Mouse (Mus musculus) midbrain, embryonic 16.5 days (tissue): ENCODE measurements around the gene Wipf1. TPM values are rescaled to one million over a fixed set of nuclear protein-coding genes. Genes with fewer than 3 reads are reported as not detected.

Source experiments
- ATAC-seq: fragments of 200-750 bp; cut with Nextera tagmentation; 2 replicates; pipeline ENCODE4 v1.8.0; 2017; ENCODE audit warnings: moderate TSS enrichment
- H3K27ac ChIP-seq: fragments of 300-500 bp; sonication (generic); 2 replicates; pipeline ENCODE4 v1.5.1; 2014; ENCODE audit warnings: mild to moderate bottlenecking, low read length, mixed read lengths
- H3K27me3 ChIP-seq: fragments of 300-500 bp; sonication (generic); 2 replicates; pipeline ENCODE4 v1.6.1; 2014; ENCODE audit warnings: low read depth, low read length, mixed read lengths; ENCODE audit not compliant: control insufficient read depth, insufficient read depth
- H3K36me3 ChIP-seq: fragments of 300-500 bp; sonication (generic); 2 replicates; pipeline ENCODE4 v1.6.1; 2014; ENCODE audit warnings: mild to moderate bottlenecking, low read length, moderate library complexity, mixed read lengths; ENCODE audit not compliant: control insufficient read depth, insufficient read depth
- H3K4me1 ChIP-seq: fragments of 300-500 bp; sonication (generic); 2 replicates; pipeline ENCODE4 v1.6.1; 2014; ENCODE audit warnings: mild to moderate bottlenecking, low read length, mixed read lengths; ENCODE audit not compliant: control insufficient read depth, insufficient read depth
- H3K4me2 ChIP-seq: fragments of 300-500 bp; sonication (generic); 2 replicates; pipeline ENCODE4 v1.6.1; 2014; ENCODE audit warnings: mild to moderate bottlenecking, low read length, mixed read lengths
- H3K4me3 ChIP-seq: fragments of 300-500 bp; sonication (generic); 2 replicates; pipeline ENCODE4 v1.5.1; 2014; ENCODE audit warnings: low read depth, mild to moderate bottlenecking, low read length, moderate library complexity, mixed read lengths
- H3K9ac ChIP-seq: fragments of 300-500 bp; sonication (generic); 2 replicates; pipeline ENCODE4 v1.6.1; 2014; ENCODE audit warnings: low read depth, low read length, mixed read lengths
- H3K9me3 ChIP-seq: fragments of 300-500 bp; sonication (generic); replicated peaks from 2 replicates; pipeline ENCODE4 v1.6.1; 2014; ENCODE audit warnings: mild to moderate bottlenecking, low read length, mixed read lengths; ENCODE audit not compliant: control insufficient read depth, poor library complexity, severe bottlenecking
- WGBS: fragments of 180-500 bp; shearing (Covaris S2); extraction: QIAGEN DNeasy Blood & Tissue Kit; methylation state at CpG from one replicate; pipeline ENCODE4 v1.1.7; 2014; 5-methylcytosine and 5-hydroxymethylcytosine counted together
- polyA plus RNA-seq: library from polyadenylated mRNA; unstranded; fragments of >200 nt; fragmentation: Nextera tagmentation; extraction: Ambion mirVana; gene quantifications from 2 replicates; pipeline ENCODE4 v1.2.1, GENCODE M21; 2015

The Wipf1 gene
- polyA plus RNA-seq, 1 experiment from 2014 or later: 2.1 TPM

DNA sequence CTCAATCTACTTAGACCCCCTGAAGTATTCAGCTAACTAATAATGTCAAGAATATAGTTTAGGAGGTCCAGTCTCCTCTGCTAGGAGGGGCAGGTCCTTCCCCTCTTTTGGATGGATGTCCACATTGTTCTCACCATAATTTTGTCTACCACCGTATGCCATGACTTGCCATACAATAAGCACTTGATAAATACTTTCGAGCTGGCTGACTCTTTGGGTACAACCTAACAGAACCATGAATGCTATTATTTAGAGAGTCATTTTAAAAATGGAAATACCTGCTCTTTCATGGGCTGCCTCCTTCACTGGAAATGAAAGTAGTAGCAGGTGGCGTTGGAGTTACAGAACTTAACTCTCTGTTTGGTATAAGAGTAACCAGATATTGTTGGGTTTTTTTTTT lies 139.6 kb downstream of the Wipf1 start:
- Histone ChIP-seq H3K36me3 (no peaks in the 10 kb centered on the region), H3K27me3 (no peaks in the 10 kb centered on the region), H3K4me2 (no peak overlapping the region), H3K27ac (no peak overlapping the region), H3K4me1 (peaks cover 9% of the 10 kb centered on the region), H3K4me3 (no peak overlapping the region), H3K9me3 (no peaks in the 10 kb centered on the region), H3K9ac (no peak overlapping the region)
- ATAC-seq: no peak
- 96% methylated on average over 3 of the region's 3 CpGs for WGBS

DNA sequence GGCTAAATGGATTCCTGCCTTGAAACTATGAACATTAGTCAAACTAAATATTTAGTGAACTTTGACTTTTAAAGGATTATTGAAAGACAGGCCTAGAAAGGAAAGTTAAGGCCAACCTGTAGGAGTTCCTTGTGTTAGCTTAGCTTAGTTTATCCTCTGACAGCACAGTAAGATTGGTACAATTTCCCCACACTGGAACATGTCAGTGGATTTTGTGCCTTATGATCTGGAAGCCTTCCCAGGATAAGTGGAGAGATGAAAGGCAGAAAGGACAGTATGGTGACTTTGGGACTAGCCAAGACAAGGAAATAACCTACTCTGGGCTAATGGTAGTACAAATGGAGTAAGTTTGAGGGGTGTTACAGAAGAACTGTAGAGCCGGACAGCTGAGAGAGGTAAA lies 141.7 kb downstream of the Wipf1 start:
- WGBS: 87% methylated on average over 1 of the region's 1 CpGs
- H3K4me2 ChIP-seq: no peak overlapping the region
- no peak overlapping the region for H3K9ac ChIP-seq
- no peaks in the 10 kb centered on the region for H3K9me3 ChIP-seq
- peaks cover 9% of the 10 kb centered on the region for H3K4me1 ChIP-seq
- no peak overlapping the region for H3K4me3 ChIP-seq
- H3K27ac ChIP-seq: no peak overlapping the region
- H3K36me3 ChIP-seq: no peaks in the 10 kb centered on the region
- no peak for ATAC-seq
- no peaks in the 10 kb centered on the region for H3K27me3 ChIP-seq

DNA sequence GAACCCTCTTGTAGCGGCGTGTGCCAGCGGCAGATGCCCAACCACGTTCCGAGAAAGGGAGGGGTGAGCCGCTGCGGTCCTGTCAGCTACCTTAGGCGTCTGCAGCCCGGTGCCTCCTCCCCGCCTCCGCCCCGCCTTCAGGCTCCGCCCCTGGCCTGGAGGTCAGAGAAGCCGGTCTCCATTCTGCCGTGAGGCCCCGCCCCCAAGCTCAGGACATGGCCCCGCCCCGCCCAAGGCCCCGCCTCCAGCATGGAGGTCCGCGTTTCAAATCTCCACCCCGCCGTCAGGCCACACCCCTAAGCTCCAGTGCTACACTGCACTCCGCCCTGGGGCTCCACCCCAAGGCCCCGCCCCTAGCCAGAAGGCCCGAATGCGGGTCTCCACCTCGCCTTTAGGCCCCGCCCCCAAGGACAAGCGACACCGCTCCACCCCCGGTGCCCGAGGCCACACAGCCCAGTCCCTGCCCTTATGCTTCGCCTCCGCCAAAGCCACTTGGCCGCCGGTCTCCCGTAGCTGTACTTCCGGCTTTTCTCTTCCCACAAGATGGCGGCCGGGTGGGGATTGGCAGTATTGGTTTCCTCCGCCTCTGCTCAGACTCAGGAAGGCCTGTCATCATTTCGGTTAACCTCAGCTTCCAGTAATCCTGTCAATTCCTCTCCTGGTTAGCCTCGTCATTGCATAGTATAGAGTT lies 143.0 kb downstream of the Wipf1 start, which contains the start of gene Gpr155:
Gene Gpr155, minus strand, starts transcription at position 217 of the 691 bp plus-strand sequence.
- Histone ChIP-seq H3K9ac (peak within 1 kb of the TSS; percentile 85), H3K4me1 (peaks cover 9% of the 10 kb centered on the region), H3K27me3 (no peaks in the 10 kb centered on the region), H3K9me3 (no peaks in the 10 kb centered on the region), H3K4me2 (peak within 1 kb of the TSS; percentile 91), H3K27ac (peak within 1 kb of the TSS; percentile 87), H3K36me3 (peaks cover 2% of the 10 kb centered on the region; the same call in 1 of the 2 replicates), H3K4me3 (peak within 1 kb of the TSS; percentile 78)
- under 1% methylated on average over 33 of the region's 44 CpGs for WGBS
- ATAC-seq: peak; percentile 97

DNA sequence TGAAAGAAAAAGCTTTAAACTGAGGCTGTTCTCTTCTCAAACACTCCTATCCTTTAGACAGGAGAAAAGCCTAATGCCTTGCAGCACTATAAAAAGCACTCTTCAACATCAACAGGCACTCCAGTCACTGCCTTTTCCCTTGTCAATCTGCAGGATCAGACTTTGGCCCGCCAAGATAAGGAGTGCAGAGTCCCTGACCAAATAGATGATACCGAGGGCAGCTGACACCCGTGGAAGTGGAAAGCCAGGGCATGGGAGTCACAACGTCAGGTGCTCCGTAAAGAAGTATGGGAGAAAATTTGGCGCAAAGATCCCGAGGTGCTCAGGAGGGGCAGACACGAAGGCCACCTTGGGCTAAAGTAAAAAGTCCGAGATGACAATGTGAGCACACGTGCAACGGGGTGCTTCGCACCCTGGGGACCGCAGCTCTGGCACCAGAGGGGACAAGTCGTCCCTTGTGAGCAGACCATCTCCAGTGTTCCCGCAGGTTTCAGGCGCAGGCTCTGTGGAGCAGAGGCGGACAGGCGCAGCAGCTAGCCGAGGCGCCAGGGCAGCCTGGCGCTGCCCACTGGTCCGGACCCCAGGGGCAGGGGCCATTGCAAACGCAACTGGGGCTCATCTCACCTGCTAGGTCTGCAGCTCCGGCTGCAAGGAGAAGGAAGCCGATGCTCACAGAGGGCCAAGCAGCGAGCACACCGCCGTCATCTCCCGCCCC lies 143.7 kb downstream of the Wipf1 start:
- peaks cover 2% of the 10 kb centered on the region; the same call in 1 of the 2 replicates for H3K36me3 ChIP-seq
- H3K9me3 ChIP-seq: no peaks in the 10 kb centered on the region
- 1% methylated on average over 29 of the region's 29 CpGs for WGBS
- H3K4me1 ChIP-seq: peaks cover 9% of the 10 kb centered on the region
- H3K4me2 ChIP-seq: peak overlapping the region; percentile 91
- peak overlapping the region; percentile 85 for H3K9ac ChIP-seq
- H3K27ac ChIP-seq: peak overlapping the region; percentile 77
- peak; percentile 81 for ATAC-seq
- H3K27me3 ChIP-seq: no peaks in the 10 kb centered on the region
- H3K4me3 ChIP-seq: peak overlapping the region; percentile 78

DNA sequence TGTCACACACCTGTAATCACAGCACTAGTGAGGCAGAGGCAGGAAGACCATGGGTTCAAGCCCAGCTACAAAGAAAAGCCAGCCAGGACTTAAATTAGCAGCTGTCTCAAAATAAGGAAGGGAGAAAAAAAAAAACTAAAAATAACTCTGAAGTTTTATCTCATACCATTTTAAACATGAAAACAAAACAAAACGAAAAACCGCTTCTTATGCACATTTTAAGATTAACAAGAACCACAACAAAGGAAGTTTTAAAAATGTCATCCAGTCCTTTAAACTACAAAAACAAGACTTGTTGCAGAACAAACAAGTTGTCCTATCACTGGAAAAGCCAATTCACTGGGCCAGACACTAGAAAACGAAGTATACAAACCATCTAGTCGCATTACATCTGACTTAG lies 144.4 kb downstream of the Wipf1 start:
- Histone ChIP-seq H3K9ac (peak overlapping the region; percentile 85; the same call in 1 of the 2 replicates), H3K4me1 (peaks cover 9% of the 10 kb centered on the region), H3K36me3 (peaks cover 2% of the 10 kb centered on the region; the same call in 1 of the 2 replicates), H3K27ac (no peak overlapping the region), H3K27me3 (no peaks in the 10 kb centered on the region), H3K4me3 (peak overlapping the region; percentile 78), H3K4me2 (peak overlapping the region; percentile 91), H3K9me3 (no peaks in the 10 kb centered on the region)
- WGBS: 88% methylated on average over 4 of the region's 4 CpGs
- ATAC-seq: no peak

DNA sequence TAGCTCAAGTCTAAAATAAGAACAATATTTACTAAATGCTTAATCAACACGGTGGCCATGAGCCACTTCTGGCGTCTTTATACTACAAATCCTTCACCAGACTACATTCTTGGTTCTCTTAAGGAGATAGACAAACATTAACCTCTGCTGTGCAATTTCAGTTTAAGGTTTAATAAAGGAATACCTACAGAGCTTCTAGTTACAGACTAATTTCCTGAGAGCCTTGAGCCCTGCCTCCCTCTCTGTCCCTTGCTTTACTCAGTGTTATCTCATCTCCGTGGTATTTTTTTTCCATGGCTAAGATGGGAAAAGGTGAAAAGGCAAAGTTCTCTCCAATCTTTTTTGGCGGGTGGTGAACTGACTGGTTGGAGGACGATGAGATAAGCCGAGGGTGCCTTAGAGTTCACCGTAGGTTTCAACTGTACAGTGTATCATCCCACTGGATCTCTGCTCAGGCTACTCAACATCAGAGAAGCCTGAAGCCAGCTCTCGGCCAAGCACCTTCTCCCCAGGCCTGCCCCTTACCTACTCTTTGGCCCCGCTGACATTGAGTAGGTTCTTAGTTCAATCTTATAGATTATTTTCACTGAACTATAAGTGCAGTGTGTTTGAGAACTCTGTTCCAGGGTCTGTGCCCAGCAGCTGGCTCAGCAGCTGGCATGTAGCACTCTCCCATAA lies 149.1 kb downstream of the Wipf1 start:
- no peaks in the 10 kb centered on the region for H3K9me3 ChIP-seq
- 85% methylated on average over 9 of the region's 9 CpGs for WGBS
- no peak for ATAC-seq
- H3K27ac ChIP-seq: no peak overlapping the region
- H3K4me1 ChIP-seq: peaks cover 2% of the 10 kb centered on the region
- H3K27me3 ChIP-seq: no peaks in the 10 kb centered on the region
- no peak overlapping the region for H3K4me2 ChIP-seq
- no peak overlapping the region for H3K9ac ChIP-seq
- H3K36me3 ChIP-seq: peaks cover 2% of the 10 kb centered on the region; the same call in 1 of the 2 replicates
- no peak overlapping the region for H3K4me3 ChIP-seq

DNA sequence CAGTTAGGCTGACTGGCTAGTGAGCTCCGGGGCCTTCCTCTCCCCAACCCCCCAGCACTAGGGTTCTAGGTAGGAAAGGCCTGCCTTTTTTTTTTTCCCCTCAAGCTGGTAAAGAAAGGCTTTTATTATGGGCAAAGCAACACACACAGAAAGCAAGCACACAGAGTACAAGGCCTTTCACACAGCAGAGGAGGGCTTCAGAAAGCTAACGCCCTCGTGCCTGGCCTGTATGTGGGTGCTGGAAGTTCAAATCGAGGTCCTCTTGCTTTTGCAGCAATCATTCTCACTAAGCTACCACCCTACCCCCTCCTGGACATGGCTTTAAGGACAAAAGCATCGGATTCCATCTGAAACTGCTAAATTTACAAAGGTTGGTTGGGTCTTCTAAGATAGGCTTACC lies 149.9 kb downstream of the Wipf1 start:
- Histone ChIP-seq H3K27ac (no peak overlapping the region), H3K9ac (no peak overlapping the region), H3K9me3 (no peaks in the 10 kb centered on the region), H3K4me3 (no peak overlapping the region), H3K4me1 (no peaks in the 10 kb centered on the region), H3K4me2 (no peak overlapping the region), H3K27me3 (no peaks in the 10 kb centered on the region), H3K36me3 (peaks cover 2% of the 10 kb centered on the region; the same call in 1 of the 2 replicates)
- ATAC-seq: no peak
- WGBS: 74% methylated on average over 5 of the region's 5 CpGs
